Mouse (Mus musculus) intestine, embryonic 15.5 days (tissue): ENCODE measurements at regions not wholly inside any gene's neighbourhood (a gene's known extent, or its start where the extent isn't known, plus 50 kb on each side); places are given as distances from the start of the nearest gene placed in this dataset.

Source experiments
- ATAC-seq: fragments of 200-750 bp; cut with Nextera tagmentation; 2 replicates; pipeline ENCODE4 v1.8.0; 2017; ENCODE audit warnings: moderate TSS enrichment, moderate library complexity
- H3K27ac ChIP-seq: fragments of 300-500 bp; sonication (generic); 2 replicates; pipeline ENCODE4 v1.5.1; 2015; ENCODE audit warnings: mild to moderate bottlenecking, inconsistent platforms
- H3K27me3 ChIP-seq: fragments of 300-500 bp; sonication (generic); replicated peaks from 2 replicates; pipeline ENCODE4 v1.6.1; 2015; ENCODE audit warnings: inconsistent platforms
- H3K36me3 ChIP-seq: fragments of 300-500 bp; sonication (generic); 2 replicates; pipeline ENCODE4 v1.6.1; 2015; ENCODE audit warnings: inconsistent platforms
- H3K4me1 ChIP-seq: fragments of 300-500 bp; sonication (generic); replicated peaks from 2 replicates; pipeline ENCODE4 v1.6.1; 2015; ENCODE audit warnings: inconsistent platforms
- H3K4me2 ChIP-seq: fragments of 300-500 bp; sonication (generic); replicated peaks from 2 replicates; pipeline ENCODE4 v1.6.1; 2015; ENCODE audit warnings: mild to moderate bottlenecking, inconsistent platforms
- H3K4me3 ChIP-seq: fragments of 300-500 bp; sonication (generic); replicated peaks from 2 replicates; pipeline ENCODE4 v1.5.1; 2015; ENCODE audit warnings: inconsistent platforms
- H3K9ac ChIP-seq: fragments of 300-500 bp; sonication (generic); 2 replicates; pipeline ENCODE4 v1.6.1; 2015; ENCODE audit warnings: inconsistent platforms
- H3K9me3 ChIP-seq: fragments of 300-500 bp; sonication (generic); 2 replicates; pipeline ENCODE4 v1.6.1; 2016; ENCODE audit warnings: inconsistent platforms
- WGBS: fragments of 180-500 bp; shearing (Covaris S2); methylation state at CpG from one replicate; pipeline ENCODE4 v1.1.7; 2015; 5-methylcytosine and 5-hydroxymethylcytosine counted together

- no peaks in the 10 kb centered on the region for H3K36me3 ChIP-seq
- no peak overlapping the region for H3K4me3 ChIP-seq
- no peaks in the 10 kb centered on the region for H3K27me3 ChIP-seq
- no peak overlapping the region for H3K9ac ChIP-seq
- H3K4me2 ChIP-seq = no peak overlapping the region
- WGBS = 42% methylated on average over 4 of the region's 4 CpGs
- no peaks in the 10 kb centered on the region for H3K4me1 ChIP-seq
- no peak overlapping the region for H3K27ac ChIP-seq
- no peak for ATAC-seq
- H3K9me3 ChIP-seq = no peaks in the 10 kb centered on the region
Measured at GRCm38 (mm10) chr11:35065959-35066414, 55.0 kb upstream of the Slit3 start.

DNA sequence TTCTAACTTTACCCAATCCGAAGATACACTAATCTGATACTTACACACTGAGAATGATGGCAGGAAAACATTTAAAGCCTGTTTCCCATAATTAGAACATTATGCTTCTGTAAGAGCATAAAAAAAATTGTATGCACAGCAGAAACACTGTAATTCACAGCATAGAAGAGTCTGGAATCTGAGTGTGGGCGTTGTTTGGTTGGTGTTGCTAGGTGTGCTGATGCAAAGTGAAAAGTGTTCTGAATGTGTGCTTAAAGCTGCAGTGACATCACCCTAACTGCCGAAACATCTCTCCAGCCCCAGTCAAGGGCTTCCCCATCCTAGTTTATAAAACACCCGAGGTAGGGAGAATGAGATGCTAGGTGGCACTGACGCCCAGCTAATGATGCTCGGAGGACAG lies 63.2 kb upstream of the Slit3 start:
- Histone ChIP-seq H3K36me3 (no peaks in the 10 kb centered on the region), H3K4me2 (no peak overlapping the region), H3K27ac (no peak overlapping the region), H3K4me1 (0 out of 2 replicates have a peak, but pooled peaks cover 4% of the 10 kb centered on the region), H3K27me3 (no peaks in the 10 kb centered on the region), H3K9ac (no peak overlapping the region), H3K9me3 (no peaks in the 10 kb centered on the region), H3K4me3 (no peak overlapping the region)
- WGBS = 82% methylated on average over 6 of the region's 6 CpGs
- ATAC-seq = no peak

- no peak for ATAC-seq
- H3K4me3 ChIP-seq = no peak overlapping the region
- 89% methylated on average over 7 of the region's 7 CpGs for WGBS
Measured at GRCm38 (mm10) chr11:35055496-35056125, 65.4 kb upstream of the Slit3 start.

GRCm38 (mm10) chr11:35053613-35053950 lies 67.4 kb upstream of the Slit3 start:
- H3K9ac ChIP-seq = no peak overlapping the region
- no peak overlapping the region for H3K4me3 ChIP-seq
- H3K27ac ChIP-seq = peak overlapping the region; percentile 46; the same call in 1 of the 2 replicates
- 0 out of 2 replicates have a peak, but pooled peaks cover 4% of the 10 kb centered on the region for H3K4me1 ChIP-seq
- ATAC-seq = peak; percentile 47; the same call in 1 of the 2 replicates
- no peaks in the 10 kb centered on the region for H3K36me3 ChIP-seq
- no peak overlapping the region for H3K4me2 ChIP-seq
- no peaks in the 10 kb centered on the region for H3K27me3 ChIP-seq
- H3K9me3 ChIP-seq = no peaks in the 10 kb centered on the region
- 31% methylated on average over 2 of the region's 2 CpGs for WGBS

More at GRCm38 (mm10) chr11:35055496-35056125, 65.4 kb upstream of the Slit3 start:
- H3K27me3 ChIP-seq = no peaks in the 10 kb centered on the region
- no peak overlapping the region for H3K9ac ChIP-seq
- no peak overlapping the region for H3K4me2 ChIP-seq
- no peaks in the 10 kb centered on the region for H3K9me3 ChIP-seq
- no peaks in the 10 kb centered on the region for H3K36me3 ChIP-seq
- H3K27ac ChIP-seq = no peak overlapping the region
- 0 out of 2 replicates have a peak, but pooled peaks cover 4% of the 10 kb centered on the region for H3K4me1 ChIP-seq

- Histone ChIP-seq H3K27me3 (no peaks in the 10 kb centered on the region), H3K4me1 (0 out of 2 replicates have a peak, but pooled peaks cover 4% of the 10 kb centered on the region), H3K9ac (no peak overlapping the region), H3K9me3 (no peaks in the 10 kb centered on the region), H3K27ac (peak overlapping the region; percentile 46; the same call in 1 of the 2 replicates), H3K36me3 (no peaks in the 10 kb centered on the region), H3K4me3 (no peak overlapping the region), H3K4me2 (no peak overlapping the region)
- 0 out of 2 replicates have a peak, but pooled peaks have one; percentile 6 for ATAC-seq
- 80% methylated on average over 4 of the region's 4 CpGs for WGBS
Measured at GRCm38 (mm10) chr11:35052856-35053612, 68.0 kb upstream of the Slit3 start.

- 66% methylated on average over 8 of the region's 8 CpGs for WGBS
- Histone ChIP-seq H3K27me3 (no peaks in the 10 kb centered on the region), H3K27ac (no peak overlapping the region), H3K4me1 (0 out of 2 replicates have a peak, but pooled peaks cover 4% of the 10 kb centered on the region), H3K36me3 (no peaks in the 10 kb centered on the region), H3K4me2 (no peak overlapping the region), H3K4me3 (no peak overlapping the region), H3K9ac (no peak overlapping the region), H3K9me3 (no peaks in the 10 kb centered on the region)
- no peak for ATAC-seq
Measured at GRCm38 (mm10) chr11:35049663-35050215, 71.3 kb upstream of the Slit3 start.

- H3K9ac ChIP-seq = no peak overlapping the region
- ATAC-seq = no peak
- no peaks in the 10 kb centered on the region for H3K27me3 ChIP-seq
- 89% methylated on average over 1 of the region's 1 CpGs for WGBS
- H3K4me1 ChIP-seq = no peaks in the 10 kb centered on the region
- H3K36me3 ChIP-seq = no peaks in the 10 kb centered on the region
- no peak overlapping the region for H3K27ac ChIP-seq
- H3K4me3 ChIP-seq = no peak overlapping the region
- H3K4me2 ChIP-seq = no peak overlapping the region
- no peaks in the 10 kb centered on the region for H3K9me3 ChIP-seq
Measured at GRCm38 (mm10) chr11:35044659-35045058, 76.4 kb upstream of the Slit3 start.

- no peaks in the 10 kb centered on the region for H3K27me3 ChIP-seq
- peak overlapping the region; percentile 33; the same call in 1 of the 2 replicates for H3K4me2 ChIP-seq
- H3K27ac ChIP-seq = no peak overlapping the region
- H3K4me1 ChIP-seq = no peaks in the 10 kb centered on the region
- H3K36me3 ChIP-seq = no peaks in the 10 kb centered on the region
- H3K9ac ChIP-seq = no peak overlapping the region
- ATAC-seq = no peak
- H3K9me3 ChIP-seq = no peaks in the 10 kb centered on the region
- 8% methylated on average over 8 of the region's 8 CpGs for WGBS
- no peak overlapping the region for H3K4me3 ChIP-seq
Measured at GRCm38 (mm10) chr11:35024448-35024847, 96.6 kb upstream of the Slit3 start.

- no peak for ATAC-seq
- H3K4me3 ChIP-seq = no peak overlapping the region
- no peaks in the 10 kb centered on the region for H3K4me1 ChIP-seq
- no peak overlapping the region for H3K4me2 ChIP-seq
- no peaks in the 10 kb centered on the region for H3K36me3 ChIP-seq
- H3K9ac ChIP-seq = no peak overlapping the region
- H3K27ac ChIP-seq = no peak overlapping the region
- H3K9me3 ChIP-seq = no peaks in the 10 kb centered on the region
- 78% methylated on average over 4 of the region's 4 CpGs for WGBS
- H3K27me3 ChIP-seq = no peaks in the 10 kb centered on the region
Measured at GRCm38 (mm10) chr11:35023813-35024212, 97.2 kb upstream of the Slit3 start.

DNA sequence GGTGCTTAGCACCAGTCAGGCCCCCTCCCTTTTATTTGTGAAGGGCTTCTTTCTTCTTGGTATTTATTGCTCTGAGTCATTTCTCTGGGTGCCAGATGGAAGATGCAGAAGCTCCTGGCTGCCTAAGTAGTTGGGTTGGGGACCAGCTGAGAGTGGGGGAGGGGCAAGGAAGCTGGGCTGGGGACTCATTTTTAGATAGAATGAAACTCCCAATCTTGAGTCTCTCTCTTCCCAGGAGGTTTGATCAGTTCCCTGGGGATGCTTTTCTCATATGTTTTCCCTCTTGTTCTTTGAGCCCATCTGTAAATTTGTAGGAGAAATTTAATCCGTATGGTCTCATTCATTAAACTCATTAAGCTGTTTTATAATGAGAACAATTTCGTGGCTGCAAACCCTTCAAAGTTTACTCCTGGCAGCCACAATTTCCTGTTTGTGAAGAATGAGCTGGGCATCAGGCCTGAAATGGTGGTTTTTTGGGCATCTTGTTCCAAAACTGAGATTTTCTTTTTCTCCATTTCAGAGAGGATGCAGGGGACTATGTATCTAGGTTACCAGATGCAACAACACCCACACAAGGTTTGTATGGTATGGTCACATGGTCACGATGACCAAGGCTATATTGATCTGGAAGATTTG lies 98.9 kb upstream of the Slit3 start:
- Histone ChIP-seq H3K27me3 (no peaks in the 10 kb centered on the region), H3K36me3 (no peaks in the 10 kb centered on the region), H3K27ac (no peak overlapping the region), H3K4me3 (no peak overlapping the region), H3K9ac (no peak overlapping the region), H3K4me2 (no peak overlapping the region), H3K9me3 (no peaks in the 10 kb centered on the region), H3K4me1 (no peaks in the 10 kb centered on the region)
- WGBS = 65% methylated on average over 3 of the region's 3 CpGs
- no peak for ATAC-seq

GRCm38 (mm10) chr11:35016998-35017397 lies 104.0 kb upstream of the Slit3 start:
- ATAC-seq = no peak
- Histone ChIP-seq H3K9me3 (no peaks in the 10 kb centered on the region), H3K36me3 (no peaks in the 10 kb centered on the region), H3K4me2 (no peak overlapping the region), H3K9ac (no peak overlapping the region), H3K27me3 (no peaks in the 10 kb centered on the region), H3K4me3 (no peak overlapping the region), H3K27ac (no peak overlapping the region), H3K4me1 (peaks cover 3% of the 10 kb centered on the region; the same call in 1 of the 2 replicates)
- WGBS = 27% methylated on average over 3 of the region's 3 CpGs
